Mouse (Mus musculus): ENCODE data around the gene Ninj2.

DNA sequence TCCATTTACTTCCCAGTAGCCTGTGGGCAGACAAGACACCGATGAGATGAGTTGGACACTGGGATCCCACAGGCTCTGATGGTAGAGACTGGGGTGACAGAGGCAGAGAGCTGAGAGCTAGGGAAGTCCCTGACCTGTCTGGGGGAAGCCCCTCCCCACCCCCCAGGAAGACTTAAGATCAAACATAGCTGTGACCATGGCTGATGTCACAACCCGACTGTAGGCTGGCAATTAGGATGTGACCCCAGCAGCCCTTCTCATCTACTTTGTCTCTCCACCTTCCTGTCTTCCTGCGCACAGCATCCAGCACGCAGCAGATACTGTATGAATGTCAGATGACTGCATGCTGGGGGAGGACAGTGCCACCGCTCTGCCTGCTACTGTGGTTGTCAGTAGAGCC lies 113.4 kb downstream of the Ninj2 start:
- TF ChIP-seq POLR2A (IDR thresholded peaks at IDR 0.05; ENCODE audit: borderline replicate concordance, extremely low read depth, low read depth, low read length) (no peak), CTCF (IDR thresholded peaks at IDR 0.05; ENCODE audit: insufficient read depth, low read length) (no peak)

Data from lung, adult 2 months (tissue).